Mouse (Mus musculus): ENCODE data around the gene Mapk1ip1l.

Mapk1ip1l gene

GRCm38 (mm10) chr14:47361418-47361817 is 63.4 kb downstream of the Mapk1ip1l start:
- DNase-seq (ENCODE audit: low spot score), result peak; percentile 2

- no peak for DNase-seq (ENCODE audit: low spot score)
Measured at GRCm38 (mm10) chr14:47361899-47362298, 63.8 kb downstream of the Mapk1ip1l start.

- peak; percentile 41 for DNase-seq (ENCODE audit: low spot score)
Measured at GRCm38 (mm10) chr14:47364742-47365449, 66.8 kb downstream of the Mapk1ip1l start.

- DNase-seq (ENCODE audit: low spot score), result peak; percentile 54
Measured at GRCm38 (mm10) chr14:47366881-47367321, 68.8 kb downstream of the Mapk1ip1l start.

GRCm38 (mm10) chr14:47367461-47367860 is 69.4 kb downstream of the Mapk1ip1l start, which contains the start of gene Lgals3:
Gene Lgals3, plus strand, starts transcription at chr14:47367751.
- no peak for DNase-seq (ENCODE audit: low spot score)

- DNase-seq (ENCODE audit: low spot score), result no peak
Measured at GRCm38 (mm10) chr14:47369741-47370140, 71.7 kb downstream of the Mapk1ip1l start.

- DNase-seq (ENCODE audit: low spot score), result no peak
Measured at GRCm38 (mm10) chr14:47370790-47371189, 72.7 kb downstream of the Mapk1ip1l start.

- DNase-seq (ENCODE audit: low spot score), result no peak
Measured at GRCm38 (mm10) chr14:47371689-47372088, 73.6 kb downstream of the Mapk1ip1l start.
